Mouse (Mus musculus) CH12.LX (cell line): ENCODE data around the gene Anxa11. TPM values are rescaled to one million over a fixed set of nuclear protein-coding genes. Genes with fewer than 3 reads are reported as not detected.
"Not testable (repeated sequence)": the region's sequence is repeated elsewhere in the genome, so short reads cannot be mapped to it uniquely, and the experiment has no call there.

ENCODE experiments used
- DNase-seq: peaks from one replicate; pipeline ENCODE4 v3.0.0-alpha.2; 2013; ENCODE audit errors: extremely low read depth
- H3K27ac ChIP-seq: 2 replicates; pipeline ENCODE4 v1.5.1; 2012; ENCODE audit warnings: low read depth, mild to moderate bottlenecking, control low read depth, moderate library complexity; ENCODE audit not compliant: insufficient read depth
- H3K27me3 ChIP-seq: replicated peaks from 2 replicates; pipeline ENCODE3; 2012; ENCODE audit warnings: inconsistent platforms
- H3K36me3 ChIP-seq, 2 experiments: replicated peaks in 1 of 2; 2 replicates each; pipeline versions ENCODE3 to v1.6.1; 2012; ENCODE audit warnings: inconsistent platforms in 1 of 2, low read length in 1 of 2, mild to moderate bottlenecking in 1 of 2, mixed read lengths in 1 of 2, moderate library complexity in 1 of 2; ENCODE audit not compliant: control insufficient read depth in 1 of 2, insufficient read depth in 1 of 2
- H3K4me1 ChIP-seq, 2 experiments: 2 replicates each; pipeline ENCODE4 v1.6.1; 2012; ENCODE audit warnings: inconsistent platforms in 1 of 2, moderate library complexity in 1 of 2; ENCODE audit not compliant: insufficient read depth in 2 of 2, control insufficient read depth in 1 of 2
- H3K4me2 ChIP-seq: 2 replicates; pipeline ENCODE4 v1.6.1; 2012; ENCODE audit warnings: low read depth, mild to moderate bottlenecking, control low read depth; ENCODE audit not compliant: poor library complexity, insufficient read depth, severe bottlenecking
- H3K4me3 ChIP-seq, 3 experiments: fragments of 150-350 bp in 1 of 3; sonication (generic) in 1 of 3; replicated peaks in 1 of 3; 2 replicates each; pipeline versions ENCODE3 to v1.5.1; 2011 to 2012; ENCODE audit warnings: low read depth in 2 of 3, low read length in 2 of 3, mild to moderate bottlenecking in 2 of 3, moderate library complexity in 2 of 3, control low read depth in 1 of 3, improper control_type of control experiment in 1 of 3, inconsistent platforms in 1 of 3, mixed read lengths in 1 of 3; ENCODE audit not compliant: poor library complexity in 1 of 3
- H3K79me2 ChIP-seq: replicated peaks from 2 replicates; pipeline ENCODE4 v1.6.1; 2012; ENCODE audit warnings: mild to moderate bottlenecking, moderate library complexity; ENCODE audit not compliant: control insufficient read depth, poor library complexity, insufficient read depth, severe bottlenecking; ENCODE audit errors: extremely low read depth
- H3K9ac ChIP-seq: 2 replicates; pipeline ENCODE4 v1.6.1; 2012; ENCODE audit warnings: low read depth, mild to moderate bottlenecking, control low read depth, moderate library complexity; ENCODE audit not compliant: insufficient read depth
- H3K9me3 ChIP-seq: replicated peaks from 2 replicates; pipeline ENCODE3; 2012; ENCODE audit warnings: low read length, inconsistent platforms, mixed read lengths
- CHD1 ChIP-seq: IDR thresholded peaks from 2 replicates; pipeline ENCODE4 v1.6.1; 2012; ENCODE audit warnings: low read depth, low read length, improper control_type of control experiment, inconsistent platforms
- EP300 ChIP-seq: IDR thresholded peaks from 2 replicates; pipeline ENCODE4 v1.6.1; 2011; ENCODE audit warnings: low read length, improper control_type of control experiment
- ETS1 ChIP-seq: conservative IDR thresholded peaks from 2 replicates; pipeline ENCODE4 v1.6.1; 2012; ENCODE audit warnings: low read depth, mild to moderate bottlenecking, inconsistent platforms, low read length, improper control_type of control experiment, moderate library complexity
- GABPA ChIP-seq: IDR thresholded peaks from 2 replicates; pipeline ENCODE4 v1.6.1; 2012; ENCODE audit warnings: low read depth, low read length, improper control_type of control experiment, inconsistent platforms; ENCODE audit not compliant: insufficient replicate concordance
- HCFC1 ChIP-seq: IDR thresholded peaks from 2 replicates; pipeline ENCODE4 v1.6.1; 2012; ENCODE audit warnings: low read depth, mild to moderate bottlenecking, inconsistent platforms, low read length, improper control_type of control experiment
- IRF4 ChIP-seq: IDR thresholded peaks from 2 replicates; pipeline ENCODE4 v1.6.1; 2014; ENCODE audit warnings: low read depth, mild to moderate bottlenecking, inconsistent platforms, low read length, improper control_type of control experiment
- JUND ChIP-seq: conservative IDR thresholded peaks from 2 replicates; pipeline ENCODE4 v1.6.1; 2011; ENCODE audit warnings: low read depth, low read length, improper control_type of control experiment
- MAFK ChIP-seq: IDR thresholded peaks from 2 replicates; pipeline ENCODE4 v1.6.1; 2011; ENCODE audit warnings: low read length, improper control_type of control experiment; ENCODE audit not compliant: insufficient replicate concordance
- MAZ ChIP-seq: IDR thresholded peaks from 2 replicates; pipeline ENCODE4 v1.6.1; 2012; ENCODE audit warnings: low read depth, mild to moderate bottlenecking, inconsistent platforms, low read length, improper control_type of control experiment, moderate library complexity
- MEF2A ChIP-seq: IDR thresholded peaks from 2 replicates; pipeline ENCODE4 v1.6.1; 2014; ENCODE audit warnings: low read depth, mild to moderate bottlenecking, inconsistent platforms, low read length, improper control_type of control experiment, borderline replicate concordance
- NRF1 ChIP-seq: IDR thresholded peaks from 2 replicates; pipeline ENCODE4 v1.6.1; 2014; ENCODE audit warnings: low read depth, mild to moderate bottlenecking, inconsistent platforms, low read length, improper control_type of control experiment, moderate library complexity
- PAX5 ChIP-seq: IDR thresholded peaks from 2 replicates; pipeline ENCODE4 v1.6.1; 2012; ENCODE audit warnings: low read length, inconsistent platforms, mixed read lengths
- POLR2A ChIP-seq: IDR thresholded peaks from 2 replicates; pipeline ENCODE4 v1.6.1; 2011; ENCODE audit warnings: low read depth, mild to moderate bottlenecking, improper control_type of control experiment, low read length
- RAD21 ChIP-seq: IDR thresholded peaks from 2 replicates; pipeline ENCODE4 v1.6.1; 2011; ENCODE audit warnings: low read depth, mild to moderate bottlenecking, low read length, improper control_type of control experiment, moderate library complexity
- RCOR1 ChIP-seq: conservative IDR thresholded peaks from 2 replicates; pipeline ENCODE4 v1.6.1; 2012; ENCODE audit warnings: low read depth, mild to moderate bottlenecking, inconsistent platforms, low read length, improper control_type of control experiment
- TBP ChIP-seq: conservative IDR thresholded peaks from 2 replicates; pipeline ENCODE4 v1.6.1; 2011; ENCODE audit warnings: low read depth, low read length, improper control_type of control experiment
- UBTF ChIP-seq: IDR thresholded peaks from 2 replicates; pipeline ENCODE4 v1.6.1; 2012; ENCODE audit warnings: low read depth, mild to moderate bottlenecking, inconsistent platforms, low read length, improper control_type of control experiment, moderate library complexity
- USF1 ChIP-seq: IDR thresholded peaks from 2 replicates; pipeline ENCODE4 v1.6.1; 2014; ENCODE audit warnings: low read depth, mild to moderate bottlenecking, inconsistent platforms, low read length, improper control_type of control experiment
- ZNF384 ChIP-seq: IDR thresholded peaks from 2 replicates; pipeline ENCODE4 v1.6.1; 2012; ENCODE audit warnings: low read depth, low read length, improper control_type of control experiment, inconsistent platforms
- dilution Hi-C: fragments of 300-500 bp; cut with MboI; formaldehyde crosslinking; loops from 2 replicates; pipeline ENCODE4 v1.14.3; 2020; ENCODE audit warnings: low sequenced_read_pairs; ENCODE audit not compliant: extremely low pct_unique_long_range_greater_than_20kb, extremely low pct_ligation_motif_present
- in situ Hi-C: fragments of 300-500 bp; cut with MboI; formaldehyde crosslinking; loops from 3 replicates; pipeline ENCODE4 v1.14.3; 2019; ENCODE audit warnings: low sequenced_read_pairs, low pct_ligation_motif_present, low pct_unique_long_range_greater_than_20kb, mixed read lengths
- polyA plus RNA-seq: library from polyadenylated mRNA; unstranded; fragments of >175 nt; gene quantifications from 2 replicates; pipeline ENCODE4 v1.2.1, GENCODE M21; 2012; ENCODE audit warnings: low read depth; ENCODE audit not compliant: insufficient read length
- total RNA-seq, 2 experiments: library from RNA; depleted of rRNA; stranded (reverse); fragments of 300-350 nt in 1 of 2; fragments of >200 nt in 1 of 2; gene quantifications; 2 replicates each; pipeline ENCODE4 v1.2.3; 2012 to 2014

Anxa11 gene
- total and polyA plus RNA-seq, 3 experiments: 5.0 to 35.0 (median 8.4) TPM

- no peak for DNase-seq
- H3K4me3 ChIP-seq: no peak overlapping the region
- H3K9ac ChIP-seq: no peak overlapping the region
- no peaks in the 10 kb centered on the region for H3K9me3 ChIP-seq
- in situ Hi-C loops: no loop called here
- H3K79me2 ChIP-seq: no peaks in the 10 kb centered on the region
- no peaks in the 10 kb centered on the region for H3K36me3 ChIP-seq
- peaks cover 1% of the 10 kb centered on the region for H3K27me3 ChIP-seq
- no peak for TF ChIP-seq TBP
- TF ChIP-seq ZNF384: no peak
- no peak for TF ChIP-seq RAD21
- TF ChIP-seq NRF1: no peak
- no peak for TF ChIP-seq MAFK
- TF ChIP-seq CHD1: no peak
- TF ChIP-seq EP300: no peak
- no peak for TF ChIP-seq GABPA
- TF ChIP-seq USF1: no peak
- TF ChIP-seq UBTF: no peak
- no peak for TF ChIP-seq HCFC1
- no peak for TF ChIP-seq ETS1
- no peak overlapping the region for H3K27ac ChIP-seq
- no peaks in the 10 kb centered on the region for H3K4me1 ChIP-seq
- H3K4me2 ChIP-seq: no peak overlapping the region
- dilution Hi-C loops: no loop called here
Observed at GRCm38 (mm10) chr14:25806561-25806960, 35.4 kb upstream of the Anxa11 start.

- H3K79me2 ChIP-seq, H3K4me1 ChIP-seq, DNase-seq, H3K27ac ChIP-seq, H3K9ac ChIP-seq, H3K27me3 ChIP-seq, H3K36me3 ChIP-seq, H3K9me3 ChIP-seq, H3K4me3 ChIP-seq, H3K4me2 ChIP-seq, dilution Hi-C loops: not testable (repeated sequence)
- in situ Hi-C loops: loop anchor here (10.0 kb wide), 1 partner anchor 96 kb away; no protein-coding TSS in a partner anchor
Observed at GRCm38 (mm10) chr14:25811026-25811425, 30.9 kb upstream of the Anxa11 start.

GRCm38 (mm10) chr14:25814140-25814539 is 27.8 kb upstream of the Anxa11 start:
- Histone ChIP-seq H3K4me1 (no peaks in the 10 kb centered on the region; a peak in 1 of 4 replicates), H3K79me2 (no peaks in the 10 kb centered on the region), H3K9ac (no peak overlapping the region), H3K4me2 (no peak overlapping the region), H3K4me3 (no peak overlapping the region), H3K27me3 (no peaks in the 10 kb centered on the region), H3K9me3 (no peaks in the 10 kb centered on the region), H3K36me3 (no peaks in the 10 kb centered on the region), H3K27ac (no peak overlapping the region)
- dilution Hi-C loops (no loop called here), in situ Hi-C loops (loop anchor here (10.0 kb wide), 1 partner anchor 99 kb away; no protein-coding TSS in a partner anchor)
- TF ChIP-seq POLR2A (no peak), MAZ (no peak), EP300 (no peak), NRF1 (no peak), ZNF384 (no peak), JUND (no peak), MEF2A (no peak), RCOR1 (no peak), PAX5 (no peak), IRF4 (no peak)
- no peak for DNase-seq
